Comparison of ENCODE assay signal across 20 mouse cellular contexts in the genomic region with DNA sequence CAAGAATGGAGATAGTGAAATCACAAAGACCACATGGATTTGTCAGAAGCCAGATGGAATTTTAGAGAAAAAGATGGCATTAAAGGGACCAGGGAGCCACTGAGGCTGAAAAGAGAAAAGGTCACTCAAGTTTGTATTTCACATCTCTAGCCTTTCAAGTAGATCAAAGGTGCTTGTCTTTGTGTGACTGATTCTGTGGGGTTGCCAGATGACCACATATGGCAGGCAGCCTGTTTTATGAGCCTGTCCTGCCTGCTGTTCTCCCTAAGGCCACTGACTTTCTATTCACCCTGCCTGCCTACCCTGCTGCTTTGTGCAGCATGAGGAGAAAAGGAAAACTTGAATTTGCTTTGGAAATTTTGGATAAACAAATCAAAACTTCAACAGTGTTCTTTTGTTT.
DNase-seq lines count a peak whose midpoint lies in the region; ATAC-seq lines count a peak whose summit lies in the region.
"Had no signal": no experiment of that assay in that cellular context is flagged by ENCODE, and none has a peak within 500 bp of the region (broad histone marks: within the 10 kb centered on the region; RNA-seq: fewer than 3 reads in every experiment).

No protein-coding gene starts in this region.

- H3K36me3 ChIP-seq in hindbrain, embryonic 10.5 days, result no peaks in the 10 kb centered on the region
- H3K36me3 ChIP-seq in hindbrain, embryonic 14.5 days (replicated peaks; ENCODE audit: control insufficient read depth, insufficient read depth), result no peaks in the 10 kb centered on the region
- H3K36me3 ChIP-seq in neural tube, embryonic 15.5 days, result no peaks in the 10 kb centered on the region
- H3K36me3 ChIP-seq in neural tube, embryonic 12.5 days, result no peaks in the 10 kb centered on the region
- H3K36me3 ChIP-seq: hindbrain, embryonic 15.5 days; limb, embryonic 12.5 days; liver, embryonic 13.5 days; stomach, embryonic 15.5 days had no signal

- DNase-seq in adrenal gland, postnatal 10 days, result peak; percentile 17
- no peak for DNase-seq in adrenal gland, postnatal 4 days (ENCODE audit: low spot score in 2 of 2)
- DNase-seq in hindbrain, embryonic 10.5 days (ENCODE audit: low spot score), result peak; percentile 16
- DNase-seq in hindbrain, embryonic 14.5 days (ENCODE audit: low spot score), result no peak
- DNase-seq in neural tube, embryonic 10.5 days (ENCODE audit: extremely low spot score, low spot score), result peak; percentile 22
- no peak for DNase-seq in spleen, postnatal 14 days (ENCODE audit: low spot score in 2 of 2)
- DNase-seq: cerebellum, adult 18-20 months; gastrocnemius, postnatal 10 days; kidney, adult 18-20 months; kidney, postnatal 14 days; liver, embryonic 13.5 days; spleen, adult 18-20 months had no signal

- H3K4me2 ChIP-seq in hindbrain, embryonic 14.5 days (replicated peaks), result no peak overlapping the region
- H3K4me2 ChIP-seq in neural tube, embryonic 15.5 days, result no peak overlapping the region
- H3K4me2 ChIP-seq in neural tube, embryonic 12.5 days (replicated peaks), result no peak overlapping the region
- H3K4me2 ChIP-seq: hindbrain, embryonic 15.5 days; limb, embryonic 12.5 days; liver, embryonic 13.5 days; stomach, embryonic 15.5 days had no signal

- H3K9me3 ChIP-seq in hindbrain, embryonic 10.5 days, result no peaks in the 10 kb centered on the region
- no peaks in the 10 kb centered on the region for H3K9me3 ChIP-seq in hindbrain, embryonic 14.5 days (ENCODE audit: control insufficient read depth, low read length)
- H3K9me3 ChIP-seq in neural tube, embryonic 15.5 days (replicated peaks), result no peaks in the 10 kb centered on the region
- no peaks in the 10 kb centered on the region for H3K9me3 ChIP-seq in neural tube, embryonic 12.5 days
- H3K9me3 ChIP-seq: hindbrain, embryonic 15.5 days; limb, embryonic 12.5 days; liver, embryonic 13.5 days; megakaryocyte, embryonic 14.5 days; stomach, embryonic 15.5 days had no signal

- no peak for ATAC-seq in hindbrain, embryonic 14.5 days (ENCODE audit: low FRiP score)
- ATAC-seq in neural tube, embryonic 15.5 days (ENCODE audit: low FRiP score), result no peak
- 0 out of 2 replicates have a peak, but pooled peaks have one; percentile 61 for ATAC-seq in neural tube, embryonic 12.5 days (ENCODE audit: low FRiP score, low read depth)
- ATAC-seq: forebrain, embryonic 16.5 days had no signal

- H3K27ac ChIP-seq in hindbrain, embryonic 10.5 days, result no peak overlapping the region
- H3K27ac ChIP-seq in hindbrain, embryonic 14.5 days, result no peak overlapping the region
- no peak overlapping the region for H3K27ac ChIP-seq in neural tube, embryonic 15.5 days (replicated peaks)
- H3K27ac ChIP-seq in neural tube, embryonic 12.5 days, result no peak overlapping the region
- H3K27ac ChIP-seq: hindbrain, embryonic 15.5 days; limb, embryonic 12.5 days; liver, embryonic 13.5 days; stomach, embryonic 15.5 days had no signal

- H3K9ac ChIP-seq in hindbrain, embryonic 14.5 days, result no peak overlapping the region
- H3K9ac ChIP-seq in neural tube, embryonic 15.5 days (replicated peaks), result no peak overlapping the region
- no peak overlapping the region for H3K9ac ChIP-seq in neural tube, embryonic 12.5 days
- H3K9ac ChIP-seq: hindbrain, embryonic 15.5 days; limb, embryonic 12.5 days; liver, embryonic 13.5 days; stomach, embryonic 15.5 days had no signal

- no peaks in the 10 kb centered on the region for H3K27me3 ChIP-seq in hindbrain, embryonic 10.5 days (ENCODE audit: insufficient read depth, poor library complexity, severe bottlenecking)
- H3K27me3 ChIP-seq in hindbrain, embryonic 14.5 days (ENCODE audit: control insufficient read depth, insufficient read depth, low read length), result no peaks in the 10 kb centered on the region
- H3K27me3 ChIP-seq in neural tube, embryonic 15.5 days (replicated peaks), result no peaks in the 10 kb centered on the region
- no peaks in the 10 kb centered on the region for H3K27me3 ChIP-seq in neural tube, embryonic 12.5 days (replicated peaks)
- H3K27me3 ChIP-seq: CH12.LX; hindbrain, embryonic 15.5 days; limb, embryonic 12.5 days; liver, embryonic 13.5 days; megakaryocyte, embryonic 14.5 days; stomach, embryonic 15.5 days had no signal

- H3K4me3 ChIP-seq in hindbrain, embryonic 10.5 days, result no peak overlapping the region
- no peak overlapping the region for H3K4me3 ChIP-seq in hindbrain, embryonic 14.5 days (replicated peaks; ENCODE audit: low read length)
- H3K4me3 ChIP-seq in neural tube, embryonic 15.5 days (replicated peaks), result no peak overlapping the region
- no peak overlapping the region for H3K4me3 ChIP-seq in neural tube, embryonic 12.5 days
- H3K4me3 ChIP-seq: hindbrain, embryonic 15.5 days; limb, embryonic 12.5 days; liver, embryonic 13.5 days; megakaryocyte, embryonic 14.5 days; stomach, embryonic 15.5 days had no signal

- H3K4me1 ChIP-seq in hindbrain, embryonic 10.5 days (replicated peaks), result no peaks in the 10 kb centered on the region
- H3K4me1 ChIP-seq in hindbrain, embryonic 14.5 days (replicated peaks; ENCODE audit: control insufficient read depth, insufficient read depth, low read length), result no peaks in the 10 kb centered on the region
- H3K4me1 ChIP-seq in neural tube, embryonic 15.5 days, result no peaks in the 10 kb centered on the region
- no peaks in the 10 kb centered on the region for H3K4me1 ChIP-seq in neural tube, embryonic 12.5 days
- H3K4me1 ChIP-seq: hindbrain, embryonic 15.5 days; limb, embryonic 12.5 days; liver, embryonic 13.5 days; megakaryocyte, embryonic 14.5 days; stomach, embryonic 15.5 days had no signal

Comparison
In these comparisons a context has a peak if more than half of its experiments do, and no peak if none do; other contexts are left out.
1. DNase-seq: peak in adrenal gland, postnatal 10 days (single experiment), hindbrain, embryonic 10.5 days (single experiment) and neural tube, embryonic 10.5 days (single experiment); none in adrenal gland, postnatal 4 days (0 of 2), hindbrain, embryonic 14.5 days (single experiment) and spleen, postnatal 14 days (0 of 2).